Mouse (Mus musculus): ENCODE results near the gene Capg.

GRCm38 (mm10) chr6:72565506-72565905 is 21.3 kb downstream of the Capg start:
- no peak for TF ChIP-seq EP300 (IDR thresholded peaks at IDR 0.05; ENCODE audit: insufficient read depth, low read depth, low read length)
- TF ChIP-seq CTCF (IDR thresholded peaks at IDR 0.05): no peak

All from heart, adult 2 months (tissue).